Mouse (Mus musculus) midbrain, embryonic 15.5 days (tissue): ENCODE data around the gene Vmn1r126. TPM values are rescaled to one million over a fixed set of nuclear protein-coding genes. Genes with fewer than 3 reads are reported as not detected.
"Not testable (repeated sequence)": the region's sequence is repeated elsewhere in the genome, so short reads cannot be mapped to it uniquely, and the experiment has no call there.

Source experiments
- ATAC-seq: fragments of 200-750 bp; cut with Nextera tagmentation; replicated peaks from 2 replicates; pipeline ENCODE4 v1.8.0; 2017; ENCODE audit warnings: moderate TSS enrichment
- H3K27ac ChIP-seq: fragments of 300-500 bp; sonication (generic); 2 replicates; pipeline ENCODE4 v1.5.1; 2015; ENCODE audit warnings: mild to moderate bottlenecking, inconsistent platforms
- H3K27me3 ChIP-seq: fragments of 300-500 bp; sonication (generic); replicated peaks from 2 replicates; pipeline ENCODE4 v1.6.1; 2015; ENCODE audit warnings: inconsistent platforms
- H3K36me3 ChIP-seq: fragments of 300-500 bp; sonication (generic); replicated peaks from 2 replicates; pipeline ENCODE4 v1.6.1; 2015; ENCODE audit warnings: inconsistent platforms
- H3K4me1 ChIP-seq: fragments of 300-500 bp; sonication (generic); 2 replicates; pipeline ENCODE4 v1.6.1; 2015; ENCODE audit warnings: inconsistent platforms
- H3K4me2 ChIP-seq: fragments of 300-500 bp; sonication (generic); 2 replicates; pipeline ENCODE4 v1.6.1; 2015; ENCODE audit warnings: inconsistent platforms, mild to moderate bottlenecking, moderate library complexity
- H3K4me3 ChIP-seq: fragments of 300-500 bp; sonication (generic); 2 replicates; pipeline ENCODE4 v1.5.1; 2015; ENCODE audit warnings: mild to moderate bottlenecking, inconsistent platforms
- H3K9ac ChIP-seq: fragments of 300-500 bp; sonication (generic); 2 replicates; pipeline ENCODE4 v1.6.1; 2015; ENCODE audit warnings: mild to moderate bottlenecking, inconsistent platforms
- H3K9me3 ChIP-seq: fragments of 300-500 bp; sonication (generic); 2 replicates; pipeline ENCODE4 v1.6.1; 2016; ENCODE audit warnings: inconsistent platforms
- WGBS: fragments of 180-500 bp; shearing (Covaris S2); methylation state at CpG from one replicate; pipeline ENCODE4 v1.1.7; 2015; ENCODE audit warnings: mixed read lengths; 5-methylcytosine and 5-hydroxymethylcytosine counted together
- polyA plus RNA-seq: library from polyadenylated mRNA; unstranded; fragments of >200 nt; fragmentation: Nextera tagmentation; extraction: Ambion mirVana; gene quantifications from 2 replicates; pipeline ENCODE4 v1.2.1, GENCODE M21; 2015

Vmn1r126 gene
- polyA plus RNA-seq, result not detected in 2 replicates

DNA sequence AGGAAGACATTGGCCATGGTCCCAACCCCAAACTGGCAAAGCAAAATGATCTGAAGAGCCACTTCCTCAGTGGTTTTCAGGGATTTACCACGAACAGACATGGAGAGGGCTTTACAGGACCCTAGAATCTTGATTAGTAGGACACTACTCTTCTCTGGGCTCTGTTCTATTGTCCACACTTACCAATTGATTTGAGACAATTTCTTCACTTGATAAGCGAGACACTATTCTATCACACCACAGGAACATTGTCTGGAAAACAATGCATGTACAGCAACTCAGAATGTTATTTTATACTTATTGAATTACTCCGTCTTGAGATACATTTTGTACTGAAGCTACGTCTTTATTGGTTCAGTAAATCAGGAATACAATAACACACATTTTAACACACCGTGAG lies at the start of gene Vmn1r126:
Gene Vmn1r126 (minus strand): TSS at position 101 of the 400 bp plus-strand sequence.
- not testable (repeated sequence) for ATAC-seq, H3K4me1 ChIP-seq, H3K9ac ChIP-seq, H3K4me3 ChIP-seq, H3K9me3 ChIP-seq, H3K4me2 ChIP-seq, H3K27ac ChIP-seq, H3K27me3 ChIP-seq, H3K36me3 ChIP-seq
- WGBS, result no CpG with 5 or more reads among the region's 5 CpGs

DNA sequence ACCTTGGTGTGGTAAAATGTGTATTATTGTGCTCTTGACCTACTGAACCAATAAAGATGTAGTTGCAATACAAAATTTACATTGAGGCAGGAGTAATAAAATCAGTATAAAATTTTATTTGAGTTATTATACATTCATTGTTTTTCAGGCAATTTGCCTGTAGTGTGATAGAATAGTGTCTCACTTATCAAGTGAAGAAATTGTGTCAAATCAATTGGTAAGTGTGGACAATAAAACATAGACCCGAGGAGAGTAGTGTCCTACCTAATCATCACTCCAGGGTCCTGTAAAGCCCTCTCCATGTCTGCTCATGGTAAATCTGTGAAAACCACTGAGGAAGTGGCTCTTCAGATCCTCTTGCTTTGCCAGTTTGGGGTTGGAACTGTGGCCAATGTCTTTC lies 47.8 kb upstream of the Vmn1r126 start, which contains the start of gene Vmn1r128:
Gene Vmn1r128 (plus strand): TSS at position 301 of the 400 bp plus-strand sequence.
- not testable (repeated sequence) for H3K36me3 ChIP-seq, ATAC-seq, H3K9ac ChIP-seq, H3K4me3 ChIP-seq, H3K9me3 ChIP-seq, H3K27ac ChIP-seq, H3K4me1 ChIP-seq, H3K4me2 ChIP-seq, H3K27me3 ChIP-seq
- 73% methylated on average over 1 of the region's 1 CpGs for WGBS

DNA sequence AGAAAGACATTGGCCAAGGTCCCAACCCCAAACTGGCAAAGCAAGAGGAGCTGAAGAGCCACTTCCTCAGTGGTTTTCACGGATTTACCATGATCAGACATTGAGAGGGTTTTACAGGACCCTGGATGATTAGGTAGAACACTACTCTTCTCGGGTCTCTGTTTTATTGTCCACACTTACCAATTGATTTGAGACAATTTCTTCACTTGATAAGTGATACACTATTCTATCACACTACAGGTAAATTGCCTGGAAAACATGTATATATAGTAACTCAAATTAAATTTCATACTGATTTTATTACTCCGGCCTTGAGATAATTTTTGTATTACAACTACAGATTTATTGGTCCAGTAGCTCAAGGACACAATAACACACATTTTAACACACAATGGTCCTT lies 18.5 kb upstream of the Vmn1r126 start, which contains the start of gene Vmn1r127:
Gene Vmn1r127 (minus strand): TSS at position 101 of the 400 bp plus-strand sequence.
- not testable (repeated sequence) for H3K27ac ChIP-seq, H3K9ac ChIP-seq, H3K27me3 ChIP-seq, H3K9me3 ChIP-seq, H3K4me1 ChIP-seq, H3K4me2 ChIP-seq, H3K36me3 ChIP-seq, ATAC-seq, H3K4me3 ChIP-seq
- no CpG with 5 or more reads among the region's 3 CpGs for WGBS

DNA sequence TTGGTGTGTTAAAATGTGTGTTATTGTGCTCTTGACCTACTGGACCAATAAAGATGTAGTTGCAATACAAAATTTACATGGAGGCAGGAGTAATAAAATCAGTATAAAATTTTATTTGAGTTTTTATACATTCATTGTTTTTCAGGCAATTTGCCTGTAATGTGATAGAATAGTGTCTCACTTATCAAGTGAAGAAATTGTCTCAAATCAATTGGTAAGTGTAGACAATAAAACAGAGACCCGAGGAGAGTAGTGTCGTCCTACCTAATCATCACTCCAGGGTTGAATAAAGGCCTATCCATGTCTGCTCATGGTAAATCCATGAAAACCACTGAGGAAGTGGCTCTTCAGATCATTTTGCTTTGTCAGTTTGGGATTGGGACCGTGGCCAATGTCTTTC lies 29.4 kb downstream of the Vmn1r126 start, which contains the start of gene Vmn1r125:
Gene Vmn1r125 (plus strand): TSS at position 301 of the 400 bp plus-strand sequence.
- H3K4me2 ChIP-seq, H3K9ac ChIP-seq, ATAC-seq, H3K4me1 ChIP-seq, H3K27me3 ChIP-seq, H3K27ac ChIP-seq, H3K4me3 ChIP-seq, H3K9me3 ChIP-seq, H3K36me3 ChIP-seq: not testable (repeated sequence)
- WGBS, result 67% methylated on average over 3 of the region's 3 CpGs

DNA sequence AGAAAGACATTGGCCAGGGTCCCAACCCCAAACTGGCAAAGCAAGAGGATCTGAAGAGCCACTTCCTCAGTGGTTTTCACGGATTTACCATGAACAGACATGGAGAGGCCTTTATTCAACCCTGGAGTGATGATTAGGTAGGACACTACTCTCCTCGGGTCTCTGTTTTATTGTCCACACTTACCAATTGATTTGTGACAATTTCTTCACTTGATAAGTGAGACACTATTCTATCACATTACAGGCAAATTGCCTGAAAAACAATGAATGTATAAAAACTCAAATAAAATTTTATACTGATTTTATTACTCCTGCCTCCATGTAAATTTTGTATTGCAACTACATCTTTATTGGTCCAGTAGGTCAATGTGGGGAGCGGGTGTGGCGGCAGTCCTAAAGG lies 40.8 kb downstream of the Vmn1r126 start, which contains the start of gene Vmn1r124:
Gene Vmn1r124 (minus strand): TSS at position 101 of the 400 bp plus-strand sequence.
- H3K27ac ChIP-seq, H3K27me3 ChIP-seq, H3K4me2 ChIP-seq, H3K36me3 ChIP-seq, H3K4me1 ChIP-seq, H3K9me3 ChIP-seq, H3K4me3 ChIP-seq, H3K9ac ChIP-seq, ATAC-seq: not testable (repeated sequence)
- 75% methylated on average over 4 of the region's 4 CpGs for WGBS

Other genes with a start within 250 kb of the Vmn1r126 start
- gene Vmn1r120, start 247.7 kb downstream of the Vmn1r126 start, polyA plus RNA-seq, result not detected in 2 replicates
- not detected in 2 replicates for gene Vmn1r121, start 203.0 kb downstream of the Vmn1r126 start, polyA plus RNA-seq
- not detected in 2 replicates for gene Vmn1r122, start 167.3 kb downstream of the Vmn1r126 start, polyA plus RNA-seq
- not detected in 2 replicates for gene Vmn1r123, start 139.3 kb downstream of the Vmn1r126 start, polyA plus RNA-seq
- not detected in 2 replicates for gene Gm5157, start 111.0 kb downstream of the Vmn1r126 start, polyA plus RNA-seq
- not detected in 2 replicates for gene Vmn1r124, start 40.9 kb downstream of the Vmn1r126 start, polyA plus RNA-seq
- gene Vmn1r125, start 29.3 kb downstream of the Vmn1r126 start, polyA plus RNA-seq, result not detected in 2 replicates
- gene Vmn1r127, start 18.4 kb upstream of the Vmn1r126 start, polyA plus RNA-seq, result not detected in 2 replicates
- gene Vmn1r128, start 47.9 kb upstream of the Vmn1r126 start, polyA plus RNA-seq, result not detected in 2 replicates
- gene Vmn1r129, start 59.8 kb upstream of the Vmn1r126 start, polyA plus RNA-seq, result not detected in 2 replicates
- not detected in 2 replicates for gene Gm6882, start 131.3 kb upstream of the Vmn1r126 start, polyA plus RNA-seq
- not detected in 2 replicates for gene Vmn1r130, start 210.3 kb upstream of the Vmn1r126 start, polyA plus RNA-seq
- not detected in 2 replicates for gene Vmn1r131, start 244.6 kb upstream of the Vmn1r126 start, polyA plus RNA-seq